Mouse (Mus musculus): ENCODE results near the gene Unc13b.

DNA sequence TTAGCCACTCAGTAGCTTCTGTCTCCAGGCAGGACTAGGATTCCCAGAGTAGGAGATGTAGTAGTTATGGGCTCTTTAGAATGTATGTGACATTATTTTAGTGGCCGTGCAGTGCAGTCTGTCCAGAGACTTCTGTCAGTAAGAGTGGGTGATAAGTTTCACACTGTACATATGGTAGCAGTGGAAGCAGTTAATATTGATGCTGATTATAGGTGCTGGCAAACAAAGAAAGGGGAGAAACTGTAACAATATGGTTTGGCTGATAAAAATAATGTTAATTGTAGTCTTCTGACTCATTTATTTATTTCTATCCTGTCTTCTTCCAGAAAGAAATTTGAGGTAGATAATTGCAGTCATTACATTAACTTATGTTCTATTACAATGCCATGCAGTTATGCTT lies 83.9 kb downstream of the Unc13b start:
- no peak for TF ChIP-seq POLR2A (IDR thresholded peaks at IDR 0.05; ENCODE audit: borderline replicate concordance, insufficient read depth, low read length)
- no peak for TF ChIP-seq CTCF (IDR thresholded peaks at IDR 0.05; ENCODE audit: borderline replicate concordance, insufficient read depth, low read depth, low read length)

Data from cerebellum, adult 2 months (tissue).